Mouse (Mus musculus) forebrain, embryonic 11.5 days (tissue): ENCODE measurements at regions not wholly inside any gene's neighbourhood (a gene's known extent, or its start where the extent isn't known, plus 50 kb on each side); places are given as distances from the start of the nearest gene placed in this dataset.
"Not testable (repeated sequence)": the region's sequence is repeated elsewhere in the genome, so short reads cannot be mapped to it uniquely, and the experiment has no call there.

ENCODE experiments used
- ATAC-seq: fragments of 200-750 bp; cut with Nextera tagmentation; replicated peaks from 2 replicates; pipeline ENCODE4 v1.8.0; 2017; ENCODE audit warnings: moderate TSS enrichment; ENCODE audit not compliant: low FRiP score
- DNase-seq: peaks from one replicate; pipeline ENCODE4 v3.0.0-alpha.2; 2017; ENCODE audit warnings: low spot score
- H3K27ac ChIP-seq: fragments of 300-500 bp; sonication (generic); 2 replicates; pipeline ENCODE4 v1.5.1; 2014; ENCODE audit warnings: low read depth, low read length
- H3K27me3 ChIP-seq: fragments of 300-500 bp; sonication (generic); 2 replicates; pipeline ENCODE4 v1.6.1; 2014; ENCODE audit warnings: mild to moderate bottlenecking, low read length, mixed read lengths; ENCODE audit not compliant: control insufficient read depth, insufficient read depth
- H3K36me3 ChIP-seq: fragments of 300-500 bp; sonication (generic); 2 replicates; pipeline ENCODE4 v1.6.1; 2014; ENCODE audit warnings: mild to moderate bottlenecking, low read length, moderate library complexity, mixed read lengths; ENCODE audit not compliant: control insufficient read depth, insufficient read depth
- H3K4me1 ChIP-seq: fragments of 300-500 bp; sonication (generic); replicated peaks from 2 replicates; pipeline ENCODE4 v1.6.1; 2014; ENCODE audit warnings: low read length, mixed read lengths; ENCODE audit not compliant: control insufficient read depth, insufficient read depth
- H3K4me2 ChIP-seq: fragments of 300-500 bp; sonication (generic); 2 replicates; pipeline ENCODE4 v1.6.1; 2014; ENCODE audit warnings: low read depth, mild to moderate bottlenecking, low read length, moderate library complexity, mixed read lengths; ENCODE audit not compliant: severe bottlenecking
- H3K4me3 ChIP-seq: fragments of 300-500 bp; sonication (generic); 2 replicates; pipeline ENCODE4 v1.5.1; 2014; ENCODE audit warnings: low read depth, low read length
- H3K9ac ChIP-seq: fragments of 300-500 bp; sonication (generic); 2 replicates; pipeline ENCODE4 v1.6.1; 2014; ENCODE audit warnings: low read length
- H3K9me3 ChIP-seq: fragments of 300-500 bp; sonication (generic); 2 replicates; pipeline ENCODE4 v1.6.1; 2016; ENCODE audit warnings: low read length, mixed read lengths; ENCODE audit not compliant: control insufficient read depth
- WGBS: fragments of 180-500 bp; shearing (Covaris S2); extraction: QIAGEN DNeasy Blood & Tissue Kit; methylation state at CpG from one replicate; pipeline ENCODE4 v1.1.7; 2014; 5-methylcytosine and 5-hydroxymethylcytosine counted together

GRCm38 (mm10) chr13:10938233-10938632, 577.6 kb upstream of the Chrm3 start:
- Histone ChIP-seq H3K27me3 (no peaks in the 10 kb centered on the region), H3K9ac (no peak overlapping the region), H3K36me3 (no peaks in the 10 kb centered on the region), H3K4me3 (no peak overlapping the region), H3K4me2 (no peak overlapping the region), H3K4me1 (no peaks in the 10 kb centered on the region), H3K27ac (no peak overlapping the region), H3K9me3 (no peaks in the 10 kb centered on the region)
- WGBS, result 84% methylated on average over 2 of the region's 2 CpGs
- ATAC-seq, result no peak
- DNase-seq, result no peak

DNA sequence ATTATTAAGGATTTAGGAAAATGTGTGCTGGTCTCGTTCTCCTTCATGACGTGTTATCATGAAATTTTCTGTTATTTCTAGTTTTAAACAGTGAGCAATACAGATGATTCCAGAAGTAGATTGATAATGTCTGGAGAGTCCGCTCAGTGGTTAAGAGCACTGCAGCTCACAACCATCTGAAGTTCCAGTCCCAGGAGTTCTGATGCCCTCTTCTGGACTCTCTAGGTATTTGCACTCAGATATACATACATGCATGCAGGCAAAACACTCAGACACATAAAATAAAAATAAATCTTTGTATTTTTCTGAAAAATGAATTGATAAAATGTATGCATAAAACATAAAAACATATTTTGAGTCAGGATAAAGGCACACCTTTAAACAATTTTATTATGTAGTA, 570.1 kb upstream of the Chrm3 start:
- H3K4me1 ChIP-seq, result no peaks in the 10 kb centered on the region
- H3K9me3 ChIP-seq, result no peaks in the 10 kb centered on the region
- no peak overlapping the region for H3K27ac ChIP-seq
- WGBS, result 91% methylated on average over 3 of the region's 3 CpGs
- ATAC-seq (no peak), DNase-seq (no peak)
- no peak overlapping the region for H3K4me2 ChIP-seq
- H3K27me3 ChIP-seq, result no peaks in the 10 kb centered on the region
- no peaks in the 10 kb centered on the region for H3K36me3 ChIP-seq
- no peak overlapping the region for H3K4me3 ChIP-seq
- no peak overlapping the region for H3K9ac ChIP-seq

DNA sequence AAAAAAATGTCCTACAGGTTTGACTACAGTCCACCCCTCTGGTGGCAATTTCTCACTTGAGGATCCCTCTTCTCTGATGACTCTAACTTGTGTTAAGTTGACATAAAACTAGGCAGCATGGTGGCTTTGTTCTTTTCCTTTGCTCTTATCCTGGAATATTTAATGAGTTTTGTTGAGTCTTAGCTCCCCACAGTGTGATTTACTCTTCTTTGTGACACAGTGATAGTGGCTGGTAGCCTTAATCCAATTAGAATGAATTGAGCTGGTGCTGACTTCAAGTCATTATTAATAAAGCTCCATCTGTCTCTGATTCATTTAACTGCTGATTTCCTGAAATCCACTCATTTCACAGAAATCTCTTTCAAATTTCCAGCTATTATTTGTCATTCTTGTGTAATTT, 553.7 kb upstream of the Chrm3 start:
- H3K36me3 ChIP-seq, result no peaks in the 10 kb centered on the region
- no peak overlapping the region for H3K27ac ChIP-seq
- no peak overlapping the region for H3K4me2 ChIP-seq
- DNase-seq (no peak), ATAC-seq (no peak)
- no peaks in the 10 kb centered on the region for H3K27me3 ChIP-seq
- H3K4me3 ChIP-seq, result no peak overlapping the region
- H3K9me3 ChIP-seq, result no peaks in the 10 kb centered on the region
- H3K9ac ChIP-seq, result no peak overlapping the region
- no peaks in the 10 kb centered on the region for H3K4me1 ChIP-seq

- no peaks in the 10 kb centered on the region for H3K27me3 ChIP-seq
- H3K4me1 ChIP-seq, result no peaks in the 10 kb centered on the region
- H3K9me3 ChIP-seq, result no peaks in the 10 kb centered on the region
- no peak overlapping the region for H3K4me2 ChIP-seq
- no peak overlapping the region for H3K9ac ChIP-seq
- no peak for ATAC-seq
- no peaks in the 10 kb centered on the region for H3K36me3 ChIP-seq
- no peak overlapping the region for H3K4me3 ChIP-seq
- WGBS, result 59% methylated on average over 2 of the region's 2 CpGs
- DNase-seq, result no peak
- H3K27ac ChIP-seq, result no peak overlapping the region
These were observed 548.6 kb upstream of the Chrm3 start for GRCm38 (mm10) chr13:10909122-10909751.

- 82% methylated on average over 2 of the region's 2 CpGs for WGBS
- H3K27me3 ChIP-seq, result no peaks in the 10 kb centered on the region
- no peak overlapping the region for H3K4me2 ChIP-seq
- ATAC-seq (no peak), DNase-seq (no peak)
- H3K36me3 ChIP-seq, result no peaks in the 10 kb centered on the region
- H3K4me1 ChIP-seq, result no peaks in the 10 kb centered on the region
- H3K4me3 ChIP-seq, result no peak overlapping the region
- H3K9me3 ChIP-seq, result no peaks in the 10 kb centered on the region
- no peak overlapping the region for H3K9ac ChIP-seq
- no peak overlapping the region for H3K27ac ChIP-seq
These were observed 507.2 kb upstream of the Chrm3 start for GRCm38 (mm10) chr13:10867864-10868263.

GRCm38 (mm10) chr13:10855947-10856561, 495.4 kb upstream of the Chrm3 start:
- not testable (repeated sequence) for H3K36me3 ChIP-seq, H3K27me3 ChIP-seq, H3K4me1 ChIP-seq, DNase-seq, H3K4me2 ChIP-seq, ATAC-seq, H3K9ac ChIP-seq, H3K4me3 ChIP-seq, H3K9me3 ChIP-seq, H3K27ac ChIP-seq
- WGBS, result 96% methylated on average over 9 of the region's 9 CpGs

- no peak for ATAC-seq
- no peak for DNase-seq
- H3K4me3 ChIP-seq, result no peak overlapping the region
- no peaks in the 10 kb centered on the region for H3K27me3 ChIP-seq
- no peaks in the 10 kb centered on the region for H3K36me3 ChIP-seq
- H3K27ac ChIP-seq, result no peak overlapping the region
- no peaks in the 10 kb centered on the region for H3K4me1 ChIP-seq
- no peaks in the 10 kb centered on the region for H3K9me3 ChIP-seq
- WGBS, result 76% methylated on average over 5 of the region's 5 CpGs
- H3K9ac ChIP-seq, result no peak overlapping the region
- no peak overlapping the region for H3K4me2 ChIP-seq
These were observed 484.6 kb upstream of the Chrm3 start for GRCm38 (mm10) chr13:10845212-10845611.

DNA sequence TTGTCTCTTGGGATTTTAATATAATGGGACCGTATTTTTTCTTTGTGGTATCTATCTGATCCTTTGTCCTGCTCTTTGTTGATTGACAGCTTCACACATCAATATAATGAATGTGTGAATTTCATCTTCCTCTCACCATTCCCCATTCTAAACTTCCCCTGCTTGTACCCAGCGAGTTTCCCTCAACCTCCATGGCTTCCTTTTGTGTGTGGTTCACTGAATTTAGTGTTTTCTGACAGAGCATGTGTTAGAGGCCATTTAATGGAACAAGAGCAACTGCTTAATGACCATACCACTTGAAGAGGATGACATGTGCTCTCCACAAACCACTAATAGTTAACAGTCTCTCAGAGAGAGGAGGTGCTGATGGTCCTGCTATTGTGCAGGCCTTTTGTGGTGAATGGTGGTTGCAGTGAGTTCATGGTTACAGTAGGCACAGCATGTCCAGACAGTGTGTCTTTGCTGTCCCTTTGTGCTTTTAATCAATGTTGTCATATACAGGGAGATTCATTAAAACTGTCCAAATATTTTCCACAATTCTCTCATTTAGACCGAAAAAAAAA, 438.8 kb upstream of the Chrm3 start:
- H3K4me3 ChIP-seq, result no peak overlapping the region
- H3K4me2 ChIP-seq, result no peak overlapping the region
- ATAC-seq (peak; percentile 28; the same call in 1 of the 2 replicates), DNase-seq (no peak)
- no peak overlapping the region for H3K9ac ChIP-seq
- no peaks in the 10 kb centered on the region for H3K36me3 ChIP-seq
- no peaks in the 10 kb centered on the region for H3K27me3 ChIP-seq
- no peak overlapping the region for H3K27ac ChIP-seq
- H3K4me1 ChIP-seq, result no peaks in the 10 kb centered on the region
- WGBS, result 75% methylated on average over 3 of the region's 3 CpGs
- no peaks in the 10 kb centered on the region for H3K9me3 ChIP-seq
